Mouse (Mus musculus) thymus, postnatal 14 days (tissue): ENCODE data around the gene Tsacc.
A peak's percentile ranks its signal among the peaks of the same experiment; 100 is the strongest.

Source experiments
- DNase-seq: peaks from one replicate; pipeline ENCODE4 v3.0.0; 2021

Gene Tsacc

GRCm38 (mm10) chr3:88237556-88238194 is 59.1 kb downstream of the Tsacc start:
- peak; percentile 63 for DNase-seq

DNA sequence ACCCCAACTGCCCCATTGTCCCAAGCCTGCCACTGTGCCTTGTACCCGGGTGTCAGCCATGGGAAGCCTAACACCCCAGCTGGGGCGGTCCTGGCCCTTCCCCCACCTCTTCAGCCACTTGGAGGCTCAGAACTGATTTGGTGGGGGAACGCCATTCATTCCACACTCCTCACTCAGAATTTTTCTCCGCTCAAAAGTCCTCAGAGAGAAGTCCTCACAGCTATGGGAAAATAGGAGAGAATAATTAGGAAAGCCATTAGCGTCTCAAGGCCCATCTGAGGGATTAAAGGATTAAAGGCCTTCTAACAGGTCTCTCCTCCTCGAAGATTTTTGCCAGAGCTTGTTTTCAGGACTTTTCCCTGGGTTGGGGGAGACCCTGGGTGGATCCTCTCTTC is 59.6 kb downstream of the Tsacc start:
- no peak for DNase-seq

DNA sequence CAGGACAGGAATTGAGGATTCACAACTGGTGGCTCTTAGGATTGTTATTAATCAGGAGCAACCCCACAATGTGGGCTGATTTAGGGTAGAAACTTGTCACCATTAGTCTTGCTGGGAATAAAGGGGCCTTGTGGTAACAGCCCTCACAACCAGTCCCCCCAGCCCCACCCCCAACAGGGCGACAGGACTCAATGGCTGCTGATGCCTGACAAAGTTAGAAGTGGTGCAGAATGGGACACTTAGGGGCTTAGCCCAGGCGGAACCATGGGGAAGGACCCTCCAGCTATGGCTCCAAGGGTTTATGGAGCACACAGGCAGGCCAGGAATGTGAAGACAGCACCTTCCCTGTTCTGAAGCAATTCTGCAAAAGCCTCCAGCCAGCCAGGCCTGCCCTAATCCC is 61.2 kb downstream of the Tsacc start:
- DNase-seq, result no peak

DNA sequence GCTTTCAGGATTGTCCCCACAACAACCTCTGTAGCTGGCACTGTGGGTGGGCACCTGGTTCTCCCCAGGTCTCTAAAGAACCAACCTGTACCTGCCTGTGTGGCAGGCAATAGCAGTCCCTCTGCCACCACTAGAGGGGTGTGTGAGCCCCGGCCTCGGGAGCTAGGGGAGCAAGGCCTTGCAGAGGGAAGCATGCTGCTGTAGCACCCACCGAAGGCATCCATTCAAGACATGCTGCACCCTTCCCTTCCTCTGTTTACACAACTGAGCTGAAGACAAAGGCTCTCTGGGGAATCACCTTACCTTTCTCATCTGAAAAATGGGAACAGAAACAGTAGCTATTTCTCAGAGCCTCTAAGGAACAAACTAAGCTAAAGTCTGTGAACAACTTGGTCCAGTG is 61.6 kb downstream of the Tsacc start:
- DNase-seq, result peak; percentile 52

DNA sequence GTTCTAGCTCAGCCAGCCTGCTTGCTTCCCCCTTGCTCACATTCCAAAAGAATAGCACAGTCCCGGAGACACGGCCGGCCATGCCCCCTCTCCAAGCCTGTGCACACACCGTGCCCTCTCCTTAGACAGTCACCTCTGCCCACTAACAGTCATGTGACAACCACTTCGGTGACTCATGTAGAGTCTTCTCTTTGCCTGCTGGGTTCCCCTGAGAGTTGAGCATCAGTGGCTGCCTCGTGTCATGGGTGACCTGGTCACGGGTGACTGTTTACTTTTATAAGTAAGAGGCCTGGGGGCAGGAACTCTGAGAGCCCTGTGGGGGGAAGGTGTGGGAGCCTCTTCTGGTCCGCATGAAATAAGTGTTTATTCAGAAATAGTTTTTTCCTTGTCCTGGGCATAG is 62.8 kb downstream of the Tsacc start:
- no peak for DNase-seq

DNA sequence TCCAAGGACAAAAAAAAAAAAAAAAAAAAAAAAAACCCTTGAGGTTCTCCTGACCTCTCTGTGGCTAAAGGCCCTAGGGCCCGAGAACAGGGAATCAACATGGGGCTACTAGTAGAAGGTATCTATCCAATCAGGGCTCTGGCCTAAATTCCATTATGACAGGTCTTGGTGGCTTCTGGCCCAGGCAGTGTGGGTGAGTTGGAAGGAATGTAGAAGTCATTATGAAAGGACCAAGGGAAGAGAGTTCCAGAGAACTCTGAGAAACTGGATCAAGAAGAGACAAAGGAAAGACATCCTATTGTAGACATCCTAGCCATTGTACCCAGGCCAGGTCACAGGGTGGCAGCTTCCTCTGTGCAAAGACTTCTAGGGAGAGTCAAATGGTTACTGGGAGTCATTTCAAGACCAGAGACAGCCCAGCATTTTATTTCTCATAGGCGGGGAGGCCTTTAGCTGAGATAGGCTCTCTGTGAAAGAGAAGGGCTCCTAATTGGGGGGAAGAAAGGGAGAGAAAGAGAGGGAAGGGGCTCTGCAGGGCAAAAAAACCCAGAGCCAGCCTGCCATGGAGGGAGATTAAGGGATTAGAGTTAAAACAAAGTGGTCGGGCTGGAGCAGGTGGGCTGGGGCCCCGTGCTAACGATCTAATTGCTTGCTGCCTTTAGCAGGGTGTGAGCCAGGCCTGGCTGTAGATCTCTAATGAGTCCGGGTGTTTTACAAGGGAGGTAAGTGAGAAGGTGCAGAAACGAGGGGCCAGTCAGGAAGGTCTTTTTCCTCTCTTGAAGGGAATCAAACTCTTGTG is 63.7 kb downstream of the Tsacc start:
- no peak for DNase-seq
